Mouse (Mus musculus): ENCODE measurements around the gene Fam171a1. TPM values are rescaled to one million over a fixed set of nuclear protein-coding genes. Genes with fewer than 3 reads are reported as not detected.
"Not testable (repeated sequence)": the region's sequence is repeated elsewhere in the genome, so short reads cannot be mapped to it uniquely, and the experiment has no call there.

Fam171a1 gene
- total RNA-seq, 2 experiments from 2014 or later: 27.7 to 29.7 TPM

DNA sequence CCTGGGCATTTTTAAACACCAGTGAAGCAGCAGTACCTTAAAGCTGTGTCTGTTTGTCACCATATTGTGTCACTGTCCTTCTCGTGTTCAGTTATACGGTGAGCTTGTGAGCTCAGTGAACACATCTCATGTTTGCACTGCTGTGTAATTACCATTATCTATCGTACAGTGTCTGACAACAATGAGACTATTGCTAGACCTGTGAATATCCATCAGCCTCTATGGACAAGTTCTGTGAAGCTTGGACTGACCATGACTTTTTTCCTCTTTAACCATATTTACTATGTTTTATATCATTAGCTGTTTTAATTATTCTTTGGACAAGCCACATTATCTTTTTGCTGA is 55.4 kb downstream of the Fam171a1 start:
- DNase-seq: no peak

DNA sequence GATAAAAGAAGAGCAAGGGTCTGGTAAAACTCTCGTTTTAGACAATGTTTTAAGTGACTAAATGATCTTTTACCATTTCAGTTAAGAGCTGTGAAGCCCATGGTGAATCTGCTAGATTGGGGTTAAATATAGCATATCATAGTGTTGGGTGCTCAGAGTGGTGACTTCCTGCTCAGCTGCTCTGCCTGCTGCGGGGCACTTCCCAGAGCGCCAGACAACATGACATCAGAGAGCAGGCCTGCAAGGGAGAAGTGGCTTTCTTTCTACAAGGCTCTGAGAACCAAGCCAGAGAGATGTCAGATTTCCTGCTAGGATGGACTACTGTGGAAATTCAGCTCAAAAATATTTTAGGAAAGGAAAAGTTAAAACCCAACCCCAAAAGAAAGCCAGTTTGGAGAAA is 57.8 kb downstream of the Fam171a1 start:
- no peak for DNase-seq

DNA sequence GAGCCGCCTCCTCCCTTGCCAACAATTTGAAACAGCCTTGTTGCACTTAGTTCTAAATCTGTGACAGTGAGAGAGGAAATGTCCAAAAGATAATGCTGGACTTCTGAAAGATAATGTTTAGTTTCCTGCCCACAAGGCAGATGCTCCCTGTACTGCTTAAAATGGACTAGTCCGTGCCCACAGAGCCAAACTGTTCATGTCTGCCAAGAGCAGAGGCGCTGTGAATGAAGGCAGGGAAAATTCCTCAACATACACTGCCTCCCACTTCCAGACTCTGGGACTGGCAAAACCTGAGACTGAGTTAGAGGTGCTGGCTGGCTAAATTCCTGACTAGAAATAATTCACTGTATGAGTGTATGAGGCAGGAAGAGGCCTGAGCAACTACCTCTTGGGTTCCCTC is 58.6 kb downstream of the Fam171a1 start:
- no peak for DNase-seq

DNA sequence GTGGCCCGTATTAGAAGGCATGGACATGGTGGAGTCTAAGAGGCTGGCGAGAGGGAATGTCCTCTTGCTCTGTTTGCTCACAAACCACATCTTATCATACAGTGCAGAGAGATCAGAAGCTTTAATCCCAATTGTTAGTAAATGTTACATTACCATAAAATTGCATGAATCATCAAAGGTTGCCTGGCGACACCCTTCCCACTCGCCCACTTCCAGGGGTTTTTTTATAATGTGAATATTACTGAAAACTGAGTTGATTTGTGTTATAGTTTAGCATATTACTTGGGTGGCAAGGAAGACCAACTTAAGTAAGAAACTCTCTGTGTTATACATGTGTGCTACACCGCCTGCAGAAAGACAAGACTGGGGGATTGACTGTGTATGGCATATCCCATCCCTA is 60.9 kb downstream of the Fam171a1 start:
- DNase-seq: no peak

DNA sequence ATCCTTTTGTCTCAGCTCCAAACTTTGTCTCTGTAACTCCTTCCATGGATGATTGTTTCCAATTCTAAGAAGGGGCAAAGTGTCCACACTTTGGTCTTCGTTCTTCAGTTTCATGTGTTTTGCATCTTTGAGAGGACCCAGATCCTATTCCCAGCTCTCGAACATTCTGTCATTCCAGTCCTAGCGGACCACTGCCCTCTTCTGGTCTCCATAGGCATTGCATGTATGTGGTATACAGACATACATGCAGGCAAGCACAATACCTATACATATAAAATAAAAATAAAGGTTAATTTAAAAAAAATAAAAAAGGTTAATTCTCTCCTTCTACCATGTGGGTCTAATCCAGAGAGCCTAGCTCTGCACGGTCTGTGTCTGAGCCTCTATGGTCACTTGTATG is 62.0 kb downstream of the Fam171a1 start:
- not testable (repeated sequence) for DNase-seq

DNA sequence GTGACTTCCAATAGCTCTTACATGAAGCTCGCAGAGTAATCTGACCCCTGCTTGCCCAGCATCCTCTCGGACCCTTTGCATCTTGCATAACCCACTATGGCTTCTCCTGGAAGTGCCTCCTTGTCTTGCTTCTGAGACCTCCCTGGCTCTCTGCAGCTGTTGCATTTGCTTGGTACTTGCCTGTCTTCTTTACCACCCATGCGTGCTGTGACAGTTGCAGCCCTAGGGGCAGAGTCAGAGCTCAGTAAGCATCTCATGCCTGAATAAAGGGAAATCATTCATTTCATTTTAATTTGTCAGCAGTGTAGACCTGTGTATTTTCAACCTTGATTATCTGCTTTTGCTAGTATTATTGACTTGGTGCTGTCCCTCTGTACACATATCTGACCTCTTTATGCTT is 62.7 kb downstream of the Fam171a1 start:
- no peak for DNase-seq

DNA sequence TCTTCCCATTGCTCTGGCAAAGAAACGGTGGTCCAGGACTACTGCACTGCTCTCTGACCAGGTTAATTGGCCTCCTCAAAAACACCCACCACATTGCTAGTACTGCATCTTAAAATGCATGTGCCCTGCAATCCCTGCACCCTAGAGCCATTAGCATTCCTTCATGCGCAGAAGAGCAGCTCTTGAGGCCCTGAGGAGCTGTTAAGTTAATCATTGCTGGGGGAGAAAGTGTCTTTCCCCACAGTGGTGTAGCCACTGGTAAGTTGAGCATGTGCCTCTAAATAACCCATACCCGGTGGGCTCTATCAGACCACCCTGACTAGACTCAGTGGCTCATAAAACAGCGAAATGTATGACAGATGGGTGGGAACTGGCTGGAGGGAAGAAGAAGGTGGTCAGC is 66.5 kb downstream of the Fam171a1 start:
- DNase-seq: no peak

DNA sequence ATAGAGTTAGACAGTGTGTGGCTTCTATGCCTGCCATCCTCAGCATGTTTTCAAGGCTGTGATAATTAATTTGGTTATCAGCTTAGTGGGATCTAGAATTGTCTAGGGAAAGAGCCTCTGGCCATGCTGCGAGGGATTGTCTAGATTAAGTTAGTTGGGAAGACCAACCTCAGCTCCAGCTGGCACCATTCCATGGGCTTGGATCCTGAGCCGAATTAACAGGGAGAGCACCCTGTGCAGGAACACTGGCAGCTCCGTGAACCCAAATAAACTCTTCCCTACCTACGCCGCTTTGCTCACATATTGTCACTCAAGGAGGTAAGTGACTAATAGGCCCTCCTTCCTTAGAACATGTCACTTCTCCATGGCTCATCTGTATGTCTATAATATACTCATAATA is 69.6 kb downstream of the Fam171a1 start:
- DNase-seq: no peak

DNA sequence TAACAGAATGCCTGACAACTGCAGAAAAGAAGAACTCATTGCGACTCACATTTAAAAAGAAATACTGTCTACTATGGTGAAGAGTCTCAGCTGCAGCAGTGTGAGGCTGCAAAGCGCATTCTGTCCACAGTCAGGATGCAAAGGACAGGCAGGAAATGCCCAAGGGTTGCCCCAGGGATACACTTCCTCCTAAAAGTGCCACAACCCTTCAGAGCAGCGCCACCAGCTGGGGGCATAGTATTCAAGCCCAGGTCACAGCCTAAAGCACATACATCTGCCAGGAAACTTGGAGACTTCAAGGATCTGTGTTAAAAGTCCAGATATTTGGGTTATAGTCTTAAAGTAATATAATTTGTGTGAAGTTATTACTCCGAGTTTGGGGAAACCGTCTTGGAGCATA is 71.3 kb downstream of the Fam171a1 start:
- peak; percentile 50 to 65 for DNase-seq

DNA sequence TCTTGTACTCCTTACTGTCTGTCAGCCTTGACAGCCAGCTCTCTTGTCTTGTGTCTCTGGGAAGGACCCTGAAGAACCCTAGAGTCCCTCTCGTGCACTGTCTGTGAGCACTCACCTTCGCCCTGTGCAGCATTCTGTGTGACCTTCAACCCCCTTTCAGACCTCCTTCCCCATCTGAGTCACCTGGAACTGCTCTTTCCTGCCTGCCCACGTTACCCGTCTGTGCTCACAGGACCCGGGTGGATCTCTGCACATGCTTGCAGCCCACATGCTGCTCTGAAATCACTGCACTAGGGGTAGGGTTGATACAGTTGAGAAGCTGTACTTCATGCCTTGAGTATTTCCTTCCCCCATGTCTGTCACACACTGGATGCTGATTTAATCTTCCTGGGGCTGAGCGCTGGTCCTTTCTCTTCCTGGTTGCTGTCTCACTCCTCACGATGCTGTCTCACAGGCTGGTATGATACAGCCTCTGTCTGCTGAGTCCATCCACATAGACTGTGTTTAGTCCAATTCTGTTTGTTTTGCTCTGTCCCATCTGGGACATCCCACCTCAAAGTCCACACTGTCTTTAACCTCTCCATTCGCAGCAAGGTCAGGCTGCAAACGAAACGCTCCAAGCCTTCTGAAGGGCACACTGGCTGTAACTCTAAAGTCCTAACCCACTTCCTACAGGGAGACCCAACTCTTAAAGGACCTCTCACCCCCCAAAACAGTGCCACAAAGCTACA is 74.9 kb downstream of the Fam171a1 start:
- no peak for DNase-seq

DNA sequence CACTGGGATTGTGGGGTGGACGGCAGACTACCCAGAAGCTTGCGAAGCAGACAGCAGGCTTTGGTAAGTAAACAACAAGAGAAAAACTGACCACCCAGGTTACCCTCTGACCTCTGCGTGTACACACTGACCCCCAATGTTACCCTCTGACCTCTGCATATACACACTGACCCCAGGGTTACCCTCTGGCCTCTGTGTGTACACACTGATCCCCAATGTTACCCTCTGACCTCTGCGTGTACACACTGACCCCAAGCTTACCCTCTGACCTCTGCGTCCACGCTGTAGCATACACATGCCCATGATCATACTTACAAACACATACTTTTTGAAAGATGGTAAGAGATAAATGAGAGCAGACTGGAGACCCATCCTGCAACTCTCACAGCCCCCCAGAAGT is 77.1 kb downstream of the Fam171a1 start:
- no peak for DNase-seq

DNA sequence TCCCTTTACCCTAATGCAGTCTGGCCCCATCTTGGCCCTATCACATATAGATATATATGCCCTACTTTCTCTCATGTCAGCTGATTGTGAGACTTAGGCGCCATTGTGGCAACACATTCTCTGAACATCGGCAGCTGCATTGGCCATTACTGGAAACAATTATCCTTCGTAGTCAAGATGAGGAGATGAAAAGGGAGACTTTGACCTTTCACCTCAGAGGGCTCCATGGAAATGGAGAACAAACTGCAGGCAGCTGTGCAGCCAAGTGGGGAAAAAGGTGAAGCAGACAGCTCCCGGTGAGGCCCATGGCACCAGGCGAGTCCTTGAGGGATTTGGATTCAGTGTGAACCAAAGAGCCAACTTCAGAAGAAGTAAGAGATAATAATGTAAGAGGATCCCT is 81.5 kb downstream of the Fam171a1 start:
- DNase-seq: no peak

DNA sequence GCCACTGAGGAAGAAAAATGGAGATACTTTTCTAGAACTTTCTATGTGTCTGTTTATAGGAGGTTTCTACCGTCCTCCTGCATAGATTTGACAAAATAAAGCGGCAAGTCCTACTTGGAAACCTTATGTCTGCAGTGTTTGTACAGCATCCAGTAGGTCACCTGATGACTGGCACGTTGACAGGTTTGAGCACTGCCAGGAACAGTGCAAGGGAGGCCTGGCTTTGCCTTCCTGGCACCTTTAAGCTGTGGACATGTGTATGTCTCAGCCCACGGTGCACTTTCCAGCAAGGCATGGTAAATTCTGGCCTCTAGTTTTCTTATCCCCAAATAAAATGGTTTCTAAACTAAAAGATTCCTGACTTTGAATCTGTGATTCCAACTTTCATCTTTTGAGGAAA is 86.4 kb downstream of the Fam171a1 start:
- DNase-seq: no peak

DNA sequence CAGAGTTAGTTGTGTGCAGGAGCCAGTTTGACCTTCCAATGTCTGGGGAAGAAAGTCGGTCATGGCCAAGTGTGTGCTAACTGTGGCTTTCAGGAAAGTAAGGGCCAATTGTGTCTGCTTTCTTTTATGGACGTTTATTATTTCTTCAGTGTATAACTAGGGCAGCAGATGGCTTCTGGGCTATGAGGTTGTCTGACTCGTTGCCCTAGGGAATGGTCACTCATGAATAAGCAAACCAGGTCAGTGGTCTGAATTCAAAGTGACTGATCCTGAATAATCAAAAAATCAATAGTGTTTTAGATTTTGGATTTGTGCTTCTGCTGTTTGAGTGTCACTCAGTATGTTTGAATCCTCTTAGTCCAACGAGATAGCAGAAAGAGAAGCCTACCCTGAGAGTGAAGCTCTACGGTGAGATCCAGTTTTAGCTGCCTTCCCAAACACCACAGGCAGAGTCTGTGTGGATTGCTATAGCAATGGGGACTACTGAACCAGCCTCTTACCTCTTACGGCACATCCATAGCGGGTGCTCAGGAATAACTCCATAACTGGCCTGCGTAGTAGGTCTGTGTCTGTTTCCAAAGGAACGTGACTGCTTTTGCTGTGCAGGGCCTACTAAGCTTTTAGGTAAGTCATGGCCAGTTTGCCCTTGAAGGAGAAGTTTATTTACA is 93.1 kb downstream of the Fam171a1 start:
- no peak for DNase-seq

DNA sequence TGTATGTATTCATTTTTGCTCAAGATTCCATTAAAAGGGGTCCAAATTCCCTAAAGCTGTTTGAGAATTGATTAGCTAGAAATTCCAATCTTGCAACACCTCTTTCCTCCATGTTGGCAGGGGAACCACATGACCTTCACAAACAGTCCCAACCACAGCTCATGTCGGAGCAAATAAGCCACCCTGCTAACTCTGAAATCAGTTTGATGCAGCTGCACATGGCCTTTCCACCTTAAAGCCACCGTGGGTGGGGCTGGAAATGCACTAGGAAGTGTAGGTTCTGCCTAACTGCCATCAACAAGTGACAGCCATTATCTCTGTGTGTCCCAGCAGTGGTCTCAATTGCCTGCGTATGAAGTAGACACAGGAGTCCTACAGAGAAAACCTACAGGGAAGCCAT is 101.5 kb downstream of the Fam171a1 start:
- DNase-seq: no peak

DNA sequence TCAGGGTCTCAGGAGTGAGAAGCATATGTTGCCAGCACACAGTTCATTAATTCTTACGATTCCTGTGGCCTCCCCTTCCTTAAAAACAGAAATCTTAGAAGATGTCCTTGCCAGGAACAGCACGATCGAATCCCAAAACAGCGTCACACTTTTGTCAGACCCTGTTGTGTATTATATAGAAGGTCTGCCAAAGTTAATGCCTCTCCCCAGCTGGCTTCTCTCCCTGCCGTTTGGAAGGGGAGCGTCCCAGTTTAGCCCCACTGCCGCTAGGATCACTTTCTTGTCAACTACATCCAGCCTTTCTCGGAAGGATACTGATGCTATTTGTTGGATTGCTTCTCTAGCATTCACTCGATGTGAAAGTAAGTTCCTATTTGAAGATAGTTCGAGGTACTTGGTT is 102.6 kb downstream of the Fam171a1 start:
- DNase-seq: no peak

DNA sequence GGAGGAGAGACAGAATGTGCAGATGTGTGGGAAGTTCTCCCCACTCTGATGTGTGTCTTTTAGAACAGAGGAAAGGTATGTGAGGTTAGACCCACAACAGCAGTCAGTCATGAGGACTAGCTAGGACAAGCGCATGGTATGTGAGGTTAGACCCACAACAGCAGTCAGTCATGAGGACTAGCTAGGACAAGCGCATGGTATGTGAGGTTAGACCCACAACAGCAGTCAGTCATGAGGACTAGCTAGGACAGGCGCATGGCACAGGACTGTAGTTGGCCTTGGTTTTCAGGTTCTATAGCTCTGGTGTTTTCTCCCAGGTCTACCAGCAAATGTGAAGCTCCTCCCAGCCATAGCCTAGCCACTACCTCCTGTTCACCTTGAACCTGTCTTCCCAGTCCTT is 103.6 kb downstream of the Fam171a1 start:
- not testable (repeated sequence) for DNase-seq

DNA sequence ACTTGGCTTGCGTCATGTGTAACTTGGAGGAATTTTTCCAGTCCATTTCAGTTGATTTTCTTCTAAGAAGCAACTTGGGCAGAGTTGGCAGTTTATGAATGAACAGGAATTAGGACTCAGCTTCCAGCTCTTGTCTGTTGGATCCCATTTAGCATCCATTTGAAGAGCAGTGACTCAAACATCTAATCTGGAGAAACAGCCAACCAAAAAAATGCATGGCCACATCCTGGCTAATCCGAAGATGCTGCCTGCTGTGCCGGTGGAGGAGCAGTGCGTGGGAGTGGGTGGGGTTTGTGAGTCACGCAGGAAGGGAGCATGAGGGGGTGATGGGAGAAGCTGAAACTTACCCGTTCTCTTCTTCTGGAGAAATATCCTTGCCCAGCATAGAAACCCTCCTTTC is 104.2 kb downstream of the Fam171a1 start:
- DNase-seq: no peak

DNA sequence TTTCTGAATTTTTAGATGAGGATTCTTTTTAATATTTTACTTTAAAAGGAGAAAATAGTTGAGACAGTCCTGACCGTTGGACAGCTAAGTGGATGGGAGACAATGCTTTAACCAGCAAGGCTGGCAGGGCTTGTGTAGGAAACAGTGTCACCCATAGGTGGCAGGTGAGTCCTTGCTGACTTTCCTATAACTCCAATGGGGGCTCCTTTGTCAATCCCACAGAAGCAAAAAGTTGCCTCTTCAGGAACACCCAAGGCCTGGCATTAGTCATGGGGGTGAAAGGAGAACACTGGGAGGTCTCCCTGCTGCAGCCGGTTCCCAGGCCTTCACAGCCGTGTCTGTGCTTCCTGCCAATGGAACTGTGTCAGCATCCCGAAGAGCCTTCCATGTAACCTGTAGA is 114.5 kb downstream of the Fam171a1 start:
- DNase-seq: peak in 1 of 2 experiments; percentile 35

DNA sequence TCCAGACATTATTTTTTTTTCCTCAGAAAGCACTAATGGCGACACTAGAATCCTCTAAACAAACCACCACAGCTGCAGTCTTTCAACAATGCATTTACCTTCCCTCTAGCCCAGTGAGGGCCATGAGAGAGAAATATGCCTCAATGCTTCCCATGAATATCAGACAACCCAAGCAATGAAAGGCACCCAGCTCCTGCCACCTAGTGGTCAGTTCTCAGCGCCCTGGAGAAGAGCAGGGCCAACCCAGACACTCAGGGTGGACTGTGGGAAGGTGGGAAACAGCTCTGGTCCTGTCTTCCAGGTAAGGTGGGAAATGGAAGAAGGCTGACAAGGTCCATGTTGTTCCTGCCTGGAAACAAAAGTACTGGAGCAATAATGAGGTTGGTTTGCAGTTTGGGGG is 115.0 kb downstream of the Fam171a1 start:
- DNase-seq: peak; percentile 75 to 80

DNA sequence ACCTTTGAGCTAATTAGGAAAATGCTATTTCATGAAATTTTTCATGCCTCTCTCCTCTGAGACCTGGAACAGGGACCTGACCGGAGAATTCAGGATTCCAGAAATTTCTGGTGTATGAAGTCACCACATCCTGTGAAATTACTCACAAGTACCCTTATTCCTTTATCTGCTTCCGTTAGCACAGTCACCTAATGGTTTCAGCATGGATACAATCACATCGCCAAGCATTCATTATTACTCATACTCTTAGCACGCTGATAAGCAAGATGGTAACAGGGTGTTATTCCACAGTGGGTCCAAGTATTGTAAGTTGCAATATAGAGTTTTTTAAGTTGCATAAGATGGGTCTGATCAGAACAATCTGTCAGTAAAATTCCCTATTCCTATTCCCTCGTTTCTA is 125.2 kb downstream of the Fam171a1 start:
- no peak for DNase-seq

DNA sequence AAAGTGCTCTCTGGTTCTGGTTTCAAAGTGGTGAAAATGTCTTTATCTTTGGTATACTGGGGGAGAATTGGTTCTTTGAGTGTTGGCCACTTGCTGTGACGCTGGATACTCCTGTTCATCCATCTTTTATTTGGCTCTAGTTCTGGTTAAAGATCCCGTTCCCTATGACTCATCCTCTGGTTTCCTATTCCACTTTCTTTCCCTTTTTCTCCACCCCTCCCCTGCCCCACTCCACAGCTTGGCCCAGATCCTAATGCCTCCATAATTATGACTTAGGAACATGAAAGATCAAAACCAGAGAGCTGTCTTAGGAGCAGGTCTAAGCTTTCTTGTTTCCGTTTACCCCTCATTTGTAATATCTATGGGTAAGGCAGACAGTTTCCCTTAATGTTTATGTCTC is 130.2 kb downstream of the Fam171a1 start:
- peak in 1 of 2 experiments; percentile 15 for DNase-seq

DNA sequence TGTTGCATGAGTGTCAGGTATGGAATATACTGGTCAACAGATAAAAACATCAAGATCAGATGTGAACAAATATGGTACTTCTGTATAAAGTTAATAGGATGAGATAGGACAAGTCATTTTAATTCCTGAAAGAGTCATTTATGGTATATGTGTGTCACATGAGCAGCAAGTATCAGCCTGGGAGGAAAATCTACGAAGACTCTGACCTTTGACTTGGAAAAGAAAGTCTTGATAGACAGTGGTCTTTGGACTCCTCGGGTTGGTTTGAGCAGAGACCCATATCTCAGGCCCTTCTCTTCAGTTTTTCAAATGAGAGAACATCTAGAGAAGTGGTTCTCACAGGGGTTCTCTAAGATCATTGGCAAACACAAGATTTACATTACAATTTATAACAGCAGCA is 137.3 kb downstream of the Fam171a1 start:
- no peak for DNase-seq

DNA sequence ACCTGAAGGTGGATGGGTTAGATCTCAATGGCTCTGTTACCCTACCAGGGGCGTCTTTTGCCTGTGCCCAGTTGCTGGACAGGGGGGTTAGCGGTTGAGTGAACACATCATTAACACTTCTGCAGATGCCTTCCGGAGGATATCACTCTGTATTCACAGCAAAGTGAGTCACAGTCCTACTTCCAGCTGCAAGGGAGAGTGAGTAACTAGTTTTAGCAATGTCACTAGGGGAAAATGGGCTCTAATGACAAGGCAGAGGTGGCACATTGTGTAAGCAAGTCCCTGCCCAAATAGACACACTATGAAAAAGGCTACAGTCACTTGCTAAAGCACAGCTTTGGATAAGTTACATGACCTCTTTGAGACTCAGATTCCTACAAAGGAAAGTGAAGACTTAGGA is 152.4 kb downstream of the Fam171a1 start:
- DNase-seq: no peak

All from adrenal gland, postnatal 36 days (tissue).